Mouse (Mus musculus) 3T3-L1 (cell line): ENCODE results near the gene Gss.
"Not testable (repeated sequence)": the region's sequence is repeated elsewhere in the genome, so short reads cannot be mapped to it uniquely, and the experiment has no call there.

Experiments
- DNase-seq: peaks from one replicate; pipeline ENCODE4 v3.0.0-alpha.2; 2015; ENCODE audit warnings: low read depth, low spot score

The Gss gene

DNA sequence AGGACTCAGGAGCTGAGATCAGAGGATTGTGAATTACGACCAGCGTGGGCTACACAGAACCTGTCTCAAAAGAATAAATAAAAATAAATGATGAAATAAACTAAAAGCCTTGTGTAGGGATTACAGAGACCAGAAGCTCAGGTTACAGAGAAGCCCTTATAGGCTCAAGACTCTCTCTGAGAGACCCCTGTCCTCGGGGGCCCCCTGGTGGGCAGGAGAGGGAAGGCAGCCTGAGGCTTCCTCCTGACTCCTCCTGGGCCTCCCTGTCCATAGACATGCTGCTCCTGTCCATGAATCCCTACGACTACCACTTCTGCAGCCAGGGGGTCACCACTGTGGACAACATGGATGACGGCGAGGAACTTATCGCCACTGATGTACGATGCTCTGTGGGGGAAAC lies 27.2 kb upstream of the Gss start:
- DNase-seq, result peak; percentile 90

DNA sequence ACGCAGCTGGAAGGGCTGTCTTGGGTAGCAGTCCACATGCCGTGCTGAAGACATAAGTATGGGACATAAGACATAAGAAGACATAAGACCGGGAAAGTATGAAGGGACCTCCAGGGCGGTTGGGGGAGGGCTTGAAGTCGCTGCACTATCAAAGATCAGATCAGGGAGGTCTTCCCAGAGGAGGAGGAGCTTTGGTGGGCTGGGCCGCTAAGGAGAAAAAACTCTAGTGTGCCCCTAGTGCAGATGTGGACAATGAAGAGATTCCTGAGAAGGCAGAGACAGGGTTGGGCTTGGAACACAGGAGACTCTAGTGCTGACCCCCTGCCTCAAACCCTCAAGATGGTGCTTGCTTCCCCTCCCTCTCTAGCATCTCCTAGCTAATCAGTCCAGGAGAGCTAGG lies 24.4 kb upstream of the Gss start:
- no peak for DNase-seq

DNA sequence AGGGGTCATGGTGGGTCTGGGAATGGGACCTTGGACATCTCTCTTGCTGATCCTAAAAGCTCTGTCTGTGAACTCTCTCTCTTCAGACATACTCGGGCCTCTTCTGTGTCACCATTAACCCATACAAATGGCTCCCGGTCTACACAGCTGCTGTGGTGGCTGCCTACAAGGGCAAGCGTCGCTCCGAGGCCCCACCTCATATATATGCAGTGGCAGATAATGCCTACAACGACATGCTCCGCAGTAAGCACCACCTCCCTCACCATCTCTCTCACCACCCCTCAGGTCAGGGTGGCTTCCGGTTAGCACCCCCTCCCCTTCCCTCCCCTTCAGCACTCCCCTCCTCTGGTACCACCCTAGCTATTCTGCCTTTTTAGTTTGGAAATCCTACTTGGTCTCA lies 21.3 kb upstream of the Gss start:
- no peak for DNase-seq

DNA sequence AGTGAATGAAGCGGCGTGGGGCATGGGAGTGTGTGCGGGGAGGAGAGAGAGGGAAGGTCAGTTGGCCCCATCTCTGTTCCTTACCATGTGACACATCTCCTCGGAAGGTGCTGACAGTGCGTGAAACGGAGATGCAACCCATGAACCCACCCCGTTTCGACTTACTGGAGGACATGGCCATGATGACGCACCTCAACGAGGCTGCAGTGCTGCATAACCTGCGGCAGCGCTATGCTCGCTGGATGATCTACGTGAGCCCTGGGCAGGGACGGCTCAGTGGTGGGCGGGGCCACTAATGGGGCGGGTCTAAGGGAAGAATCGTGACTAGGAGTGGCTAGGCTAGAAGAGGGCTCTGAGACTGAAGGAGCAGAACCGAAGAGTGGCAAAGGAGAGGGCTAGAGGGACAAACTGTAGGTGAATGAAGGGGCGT lies 20.7 kb upstream of the Gss start:
- no peak for DNase-seq

DNA sequence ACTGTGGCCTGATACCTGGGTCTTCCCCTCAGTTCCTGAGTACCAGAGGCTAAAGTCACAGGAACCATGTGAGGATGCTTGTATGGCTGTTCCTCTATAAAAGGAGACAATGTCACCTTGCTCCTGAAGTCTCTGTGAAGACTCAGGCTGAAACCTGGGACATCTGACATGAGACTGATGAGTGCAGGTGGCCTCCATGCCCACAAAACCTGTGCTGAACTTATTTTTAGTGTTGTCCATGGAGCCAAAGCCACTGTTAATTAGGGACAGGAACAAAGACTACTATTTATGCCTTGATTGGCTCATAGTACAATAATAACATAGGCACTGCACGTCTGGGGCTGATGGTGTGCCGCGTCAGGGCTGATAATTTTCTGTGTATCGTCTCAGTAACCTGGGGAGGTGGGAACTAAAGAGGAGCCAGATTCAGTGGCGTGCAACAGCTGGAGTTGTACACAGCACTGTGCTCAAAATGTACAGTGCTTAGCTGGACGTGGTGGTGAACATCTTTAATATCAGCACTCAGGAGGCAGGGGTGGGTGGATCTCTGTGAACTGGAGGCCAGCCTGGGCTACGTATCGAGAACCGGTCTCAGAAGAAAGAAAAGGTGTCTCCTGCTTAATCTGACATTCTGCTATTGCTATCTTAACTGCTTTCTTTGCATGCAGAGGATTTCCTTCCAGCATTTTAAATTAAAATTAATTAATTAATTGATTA lies 19.4 kb upstream of the Gss start:
- DNase-seq, result no peak

DNA sequence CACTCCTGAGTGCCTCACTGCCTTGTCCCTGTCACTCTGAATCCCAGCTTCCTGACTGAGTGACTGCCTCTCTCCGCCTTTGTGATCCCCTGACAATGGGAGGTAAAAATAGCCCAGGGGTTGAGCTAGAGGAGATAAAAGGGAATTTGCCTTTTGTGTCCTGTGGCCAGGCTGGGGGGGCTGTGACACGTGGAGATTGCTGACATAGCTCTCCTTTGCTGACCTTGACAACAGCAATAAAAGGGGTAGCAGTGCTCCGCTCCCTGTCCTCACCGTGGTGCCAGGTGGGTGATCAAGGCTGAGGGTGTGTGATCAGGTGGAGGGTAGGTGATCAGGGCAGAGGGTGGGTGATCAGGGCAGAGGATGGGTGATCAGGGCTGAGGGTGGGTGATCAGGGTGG lies 18.4 kb upstream of the Gss start, which contains the start of gene Myh7b:
Gene Myh7b, plus strand, starts transcription at position 235 of the 400 bp plus-strand sequence.
- no peak for DNase-seq

DNA sequence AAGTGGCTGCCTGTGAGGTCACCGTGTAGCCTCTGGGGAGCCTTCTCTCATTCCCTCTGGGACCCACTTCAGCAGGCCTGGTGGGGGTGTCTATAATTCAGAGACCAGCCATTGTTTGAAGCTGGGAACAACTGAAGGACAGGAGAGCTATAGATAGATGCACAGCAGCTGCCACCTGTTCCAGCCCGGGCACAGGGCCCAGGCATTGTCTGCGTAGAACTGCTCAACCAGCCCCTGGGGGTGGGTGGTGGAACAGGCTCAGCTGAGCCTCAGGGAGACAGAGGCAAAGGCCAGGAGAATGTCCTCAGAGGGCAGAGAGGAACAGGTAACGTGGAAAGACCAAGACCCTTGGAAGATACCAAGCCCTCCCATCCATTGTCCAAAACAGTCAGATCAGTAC lies 13.8 kb upstream of the Gss start:
- no peak for DNase-seq

DNA sequence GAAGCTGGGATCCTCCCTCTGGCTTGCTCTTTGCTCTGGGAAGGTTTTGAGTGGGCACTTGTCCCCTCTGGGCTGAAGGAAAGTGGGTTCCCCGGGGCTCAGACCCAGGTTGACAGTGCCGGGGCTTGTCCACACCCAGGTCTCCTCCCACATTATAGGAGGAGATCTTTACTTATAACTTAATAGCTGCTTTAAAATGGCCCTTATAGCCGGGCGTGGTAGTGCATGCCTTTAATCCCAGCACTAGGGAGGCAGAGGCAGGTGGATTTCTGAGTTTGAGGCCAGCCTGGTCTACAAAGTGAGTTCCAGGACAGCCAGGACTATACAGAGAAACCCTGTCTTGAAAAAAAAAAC lies 12.6 kb upstream of the Gss start:
- not testable (repeated sequence) for DNase-seq

DNA sequence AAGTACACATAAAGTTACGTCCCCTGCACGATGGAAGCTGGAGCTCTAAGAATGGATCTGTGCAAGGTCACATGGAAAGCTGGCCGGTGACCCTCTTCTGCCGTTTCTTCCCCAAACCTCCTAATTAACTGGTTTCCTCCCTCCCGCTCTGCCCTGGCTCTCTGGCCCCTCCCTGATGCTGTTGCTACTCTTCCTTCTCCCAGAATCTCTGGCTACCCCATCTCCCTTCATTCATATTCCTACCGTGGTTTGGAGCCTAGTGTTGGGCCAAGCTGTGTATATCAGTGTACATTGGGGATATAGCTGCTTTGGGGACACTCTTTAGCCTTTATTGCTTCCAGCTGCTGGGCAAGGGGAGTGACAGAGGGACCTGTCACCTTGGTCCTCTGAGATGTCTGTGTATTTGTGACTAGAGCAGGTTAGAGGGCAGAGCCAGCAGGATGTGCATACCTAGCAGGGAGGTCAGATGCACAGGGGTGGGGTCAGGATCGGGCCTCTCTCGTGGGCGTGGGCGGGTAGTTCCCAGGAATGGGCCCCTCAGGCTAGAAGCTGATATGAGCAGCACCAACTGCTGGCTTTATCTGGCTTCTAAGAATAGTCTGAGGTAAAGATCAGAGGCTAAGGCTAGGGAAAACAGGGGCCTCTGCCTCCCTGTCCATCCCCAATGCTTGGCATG lies 12.1 kb upstream of the Gss start:
- DNase-seq, result no peak

DNA sequence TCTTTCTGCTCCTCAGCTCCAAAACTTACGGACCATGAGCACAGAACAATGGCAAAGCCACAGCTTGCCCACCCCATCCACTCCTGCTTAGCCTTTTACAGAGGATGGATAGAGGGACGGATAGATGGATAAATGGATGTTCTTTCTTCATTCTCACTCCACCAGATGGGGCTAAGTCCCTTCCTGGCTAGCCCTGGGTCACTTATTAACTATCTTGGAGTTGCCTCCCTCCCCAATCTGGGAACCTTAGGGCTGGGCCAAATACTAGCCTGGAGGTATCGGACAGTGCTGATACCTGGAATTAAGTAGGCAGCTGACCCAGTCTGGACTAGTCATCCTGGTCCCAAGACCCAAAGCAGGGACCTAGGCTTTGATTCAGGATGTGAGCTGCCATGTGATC lies 11.1 kb upstream of the Gss start:
- no peak for DNase-seq

DNA sequence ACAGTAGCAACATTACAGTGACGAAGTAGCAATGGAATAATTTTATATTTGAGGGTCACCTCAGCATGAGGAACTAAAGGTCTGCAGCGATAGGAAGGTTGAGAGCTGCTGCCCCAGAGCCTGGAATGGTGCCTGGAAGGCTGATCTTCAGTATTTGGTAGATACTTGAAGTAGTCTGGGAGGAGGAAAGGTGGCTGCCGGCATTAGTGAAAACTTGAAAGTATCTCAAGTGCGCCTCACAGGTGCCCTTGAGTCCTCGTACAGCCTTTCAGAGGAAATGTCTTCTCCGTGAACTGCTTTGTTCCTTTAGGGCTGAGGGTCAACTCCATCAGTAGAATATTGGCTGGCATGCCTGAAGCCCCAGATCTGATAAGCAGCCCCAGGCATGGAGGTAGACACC lies 2.9 kb upstream of the Gss start:
- DNase-seq, result no peak

DNA sequence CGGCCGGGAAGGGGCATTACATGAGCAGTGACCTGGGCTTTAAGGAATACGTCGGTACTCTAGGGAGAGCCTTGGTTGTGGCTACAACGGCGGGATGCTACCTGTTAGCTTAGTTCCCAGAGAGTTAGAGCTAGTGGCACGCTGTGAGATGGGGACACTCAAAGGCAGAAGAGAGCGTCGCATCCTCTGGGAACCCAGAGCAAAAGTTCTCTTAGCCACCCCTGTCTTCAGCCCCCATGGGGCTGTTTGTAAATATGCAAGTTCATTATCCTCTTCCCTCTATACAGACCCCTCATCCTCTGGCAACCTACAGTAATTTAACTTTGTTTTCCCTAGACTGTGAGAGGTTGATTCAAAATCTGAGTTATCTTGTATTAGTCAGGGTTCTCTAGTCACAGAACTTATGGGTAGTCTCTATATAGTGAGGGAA lies 259 bp upstream of the Gss start:
- DNase-seq, result no peak

DNA sequence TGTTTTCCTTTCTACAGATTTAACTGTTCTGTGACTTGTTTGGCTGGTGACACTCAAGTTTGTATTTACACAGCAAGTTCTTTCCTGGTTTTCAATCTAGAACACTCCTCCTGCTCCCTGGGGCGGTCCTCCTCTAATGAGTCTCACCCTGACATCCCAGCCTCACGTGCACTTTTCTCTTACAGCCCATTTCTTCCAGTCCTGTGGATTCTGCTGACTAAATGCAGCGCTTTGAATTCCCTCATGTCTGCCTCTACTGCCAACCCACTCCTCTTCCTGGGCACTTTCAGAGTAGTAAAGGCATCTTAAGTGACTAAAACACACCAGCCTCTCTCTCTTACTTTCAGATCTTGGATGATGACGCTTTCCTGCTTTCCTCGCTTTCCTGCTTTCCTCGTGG lies 934 bp downstream of the Gss start:
- DNase-seq, result peak; percentile 48

DNA sequence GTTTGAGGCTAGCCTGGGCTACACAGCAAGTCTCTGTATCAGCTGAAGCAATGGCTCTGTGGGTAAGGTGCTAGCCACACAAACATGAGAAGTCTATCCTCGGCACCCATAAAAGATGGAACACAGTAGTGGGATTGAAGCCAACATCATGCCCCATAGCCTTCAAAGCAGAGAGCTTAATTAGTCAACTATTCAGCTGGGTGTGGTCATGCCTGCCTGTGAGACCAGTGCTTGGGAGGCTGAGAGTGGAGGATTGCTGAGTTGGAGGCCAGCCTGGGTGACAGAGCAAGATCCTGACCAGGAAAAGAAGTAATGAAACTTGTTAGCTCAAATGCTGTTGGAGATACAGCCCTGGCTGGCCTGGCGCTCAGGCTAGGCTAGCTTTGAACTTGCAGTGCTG lies 1.7 kb downstream of the Gss start:
- DNase-seq, result no peak

DNA sequence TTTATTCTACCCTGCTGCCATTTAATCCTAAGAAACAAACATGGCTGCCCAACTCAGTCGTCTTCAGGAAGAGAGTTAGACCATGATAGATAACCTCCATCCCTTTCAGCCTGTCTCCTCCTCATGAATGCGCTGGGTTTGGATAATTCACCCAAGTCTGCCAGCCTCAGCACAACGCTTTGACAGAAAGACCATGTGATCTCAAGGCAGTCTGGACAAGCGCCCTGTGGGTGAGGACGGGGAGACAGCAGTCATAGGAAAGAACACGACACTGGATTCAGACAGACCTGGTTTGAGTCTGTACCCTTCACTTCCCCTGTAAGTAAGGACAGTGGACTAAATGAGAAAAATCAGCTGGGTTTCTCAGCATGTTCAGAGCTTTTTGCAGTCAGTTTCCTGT lies 3.1 kb downstream of the Gss start:
- no peak for DNase-seq

DNA sequence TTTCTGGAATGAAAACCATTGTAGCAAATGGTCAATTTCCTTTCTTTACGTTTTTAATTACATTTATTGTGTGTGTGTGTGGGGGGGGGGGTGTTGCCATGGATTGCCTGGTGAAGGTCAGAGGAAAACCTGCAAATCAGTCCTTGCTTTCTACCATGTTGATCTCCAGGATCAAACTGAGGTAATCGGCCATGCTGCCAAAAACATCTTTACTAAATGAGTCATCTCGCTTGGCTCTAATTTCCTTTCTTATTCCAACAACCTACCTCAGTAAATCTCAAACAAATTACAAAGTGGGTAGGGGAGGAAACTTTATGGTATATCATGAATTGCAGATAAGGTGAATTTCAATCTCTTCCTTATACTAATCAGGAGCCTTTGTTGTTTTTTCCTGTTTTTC lies 4.5 kb downstream of the Gss start:
- DNase-seq, result peak; percentile 68

DNA sequence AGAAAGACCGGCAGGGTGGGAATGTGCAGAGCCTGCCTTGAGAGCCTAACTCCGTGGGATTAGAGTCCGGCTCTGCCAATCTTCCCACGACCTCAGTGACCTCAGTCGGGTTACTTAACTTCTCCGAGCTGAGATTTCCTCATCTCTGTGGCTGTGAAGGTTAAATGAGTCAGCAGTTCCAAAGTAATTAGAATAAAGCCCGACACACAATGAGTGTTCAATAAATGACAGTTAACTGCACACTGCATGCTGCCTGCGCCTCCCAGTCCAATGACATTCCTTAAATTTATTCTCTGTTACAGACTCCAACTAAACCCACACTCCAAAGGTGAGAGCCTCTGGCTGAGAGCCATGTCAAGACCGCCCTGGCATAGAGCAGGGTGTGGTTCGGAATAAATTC lies 7.1 kb downstream of the Gss start:
- no peak for DNase-seq

DNA sequence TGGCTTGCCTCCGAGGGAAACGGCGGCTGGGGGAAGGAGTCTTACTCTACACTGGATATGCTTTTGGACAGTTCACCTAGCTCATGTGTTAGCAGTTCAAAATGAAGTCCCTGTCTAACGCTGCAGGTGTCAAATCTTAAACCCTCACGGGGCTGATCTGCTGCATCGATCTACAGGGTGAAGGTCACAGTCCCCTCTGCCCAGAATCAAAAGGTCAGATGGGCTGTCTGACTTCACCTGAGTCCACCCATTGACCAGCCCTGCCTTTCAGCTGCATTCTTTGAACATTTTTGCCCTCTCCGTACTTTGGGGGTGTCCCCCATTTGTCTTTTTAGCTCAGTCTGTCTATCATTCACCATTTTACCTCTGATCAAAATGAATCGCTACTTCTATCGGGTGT lies 7.5 kb downstream of the Gss start:
- no peak for DNase-seq

DNA sequence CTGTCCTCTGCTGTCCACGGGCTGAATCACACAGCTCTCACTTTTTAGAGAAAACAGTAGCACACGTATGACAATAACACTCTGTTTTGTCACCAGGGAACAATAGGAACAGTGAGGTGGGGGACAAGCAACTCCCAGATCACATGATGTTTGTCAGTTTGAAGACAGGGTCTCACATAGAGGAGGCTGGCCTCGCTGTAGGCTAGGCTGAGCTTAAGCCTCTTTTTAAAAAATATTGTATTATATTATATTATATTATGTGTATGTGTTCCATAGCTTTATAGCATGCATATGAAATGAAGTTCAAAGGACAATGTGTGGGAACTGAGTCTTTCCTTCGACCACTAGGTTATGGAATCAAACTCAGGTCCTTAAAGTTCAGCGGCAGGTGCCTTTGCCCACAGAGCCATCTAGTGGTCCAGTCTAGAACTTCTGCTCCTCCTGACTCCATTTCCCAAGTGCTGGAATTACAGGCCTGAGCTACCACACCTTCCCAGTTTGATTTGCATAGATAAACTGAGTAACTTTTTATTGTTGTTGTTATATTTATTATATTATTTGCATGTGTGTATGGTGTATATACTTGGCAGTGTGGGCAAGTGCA lies 8.6 kb downstream of the Gss start:
- peak; percentile 83 for DNase-seq

DNA sequence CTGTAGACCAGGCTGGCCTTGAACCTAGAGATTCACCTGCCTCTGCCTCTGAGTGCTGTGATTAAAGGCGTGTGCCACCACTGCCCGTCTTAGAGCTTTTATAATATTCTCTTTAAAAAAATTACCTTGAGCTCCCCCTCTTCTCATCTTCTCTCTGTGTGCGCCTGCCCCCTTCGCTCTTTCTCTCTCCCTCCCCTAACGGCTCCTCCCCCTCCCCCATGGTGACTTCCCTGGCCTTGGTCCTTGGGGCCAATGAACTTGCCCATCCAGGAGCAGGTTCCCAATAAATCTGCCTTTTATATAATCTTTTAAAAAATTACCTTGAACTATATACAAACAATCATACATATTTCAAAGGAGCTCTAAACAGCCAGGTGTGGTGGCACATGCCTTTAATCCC lies 9.6 kb downstream of the Gss start:
- DNase-seq, result no peak

DNA sequence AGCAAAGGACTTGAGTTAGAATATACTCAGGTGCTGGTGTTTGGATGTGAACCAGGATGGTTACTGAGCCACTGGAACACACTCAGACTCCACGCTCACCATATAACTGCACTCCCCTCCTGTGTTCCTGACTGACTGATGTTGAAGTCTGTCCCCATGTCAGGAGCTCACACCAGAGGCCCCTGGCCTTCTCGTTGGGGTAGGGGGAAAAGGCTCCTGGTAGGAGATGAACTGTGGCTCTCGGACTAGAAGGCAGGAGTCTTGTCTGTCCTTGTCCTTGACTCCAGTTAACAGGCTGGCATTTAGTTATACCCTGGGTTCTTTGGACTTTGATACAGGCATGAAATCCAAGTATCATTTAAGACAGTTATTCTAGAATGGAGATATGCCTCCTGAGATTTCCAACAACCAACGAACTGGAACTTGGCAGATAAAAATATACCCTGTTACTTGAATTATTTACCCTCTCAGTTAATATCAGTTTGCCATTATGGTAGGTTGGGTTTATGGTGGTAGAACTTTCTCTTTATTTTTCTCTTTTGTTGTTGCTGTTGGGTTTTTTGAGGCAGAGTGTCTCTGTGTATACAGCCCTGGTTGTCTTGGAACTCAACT lies 10.1 kb downstream of the Gss start:
- DNase-seq, result no peak

DNA sequence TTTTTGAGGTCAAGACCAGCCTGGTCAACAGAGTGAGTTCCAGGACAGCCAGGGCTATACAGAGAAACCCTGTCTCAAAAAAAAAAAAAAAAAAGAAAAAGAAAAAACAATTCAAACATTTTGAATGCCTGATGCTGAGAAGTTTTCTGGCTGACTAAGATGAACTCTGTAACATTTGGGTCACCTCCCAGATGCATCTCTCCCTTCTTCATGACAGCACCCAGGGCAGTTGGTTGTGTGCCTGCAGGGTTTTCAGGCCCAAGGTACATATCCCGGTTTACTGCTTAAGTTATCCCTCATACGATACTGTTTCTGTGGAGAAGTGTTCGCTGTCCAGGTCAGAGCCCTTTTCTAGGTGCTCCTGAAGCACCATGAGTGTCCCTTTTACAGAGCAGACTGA lies 12.3 kb downstream of the Gss start:
- DNase-seq, result peak; percentile 57

DNA sequence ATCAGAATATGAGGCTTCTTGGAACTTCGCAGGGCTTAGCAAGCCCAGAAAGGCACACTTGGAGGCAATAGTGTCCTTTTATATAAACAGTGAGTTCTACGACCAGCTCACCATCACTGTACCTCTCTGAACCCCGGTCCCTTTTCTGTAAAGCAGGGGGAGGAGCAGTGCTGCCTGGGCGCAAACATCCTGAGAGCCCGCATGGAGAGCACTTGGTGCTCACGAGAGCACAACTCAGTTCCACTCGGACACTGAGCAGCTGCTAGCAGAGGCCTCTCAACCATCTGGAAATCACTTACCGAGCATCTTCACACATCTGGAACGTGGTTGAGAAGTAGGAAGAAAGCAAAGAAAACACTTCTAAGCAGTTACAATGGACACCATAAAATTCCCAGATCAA lies 16.0 kb downstream of the Gss start:
- DNase-seq, result no peak
